Mouse (Mus musculus) small intestine, adult 10 weeks (tissue): ENCODE measurements around the gene Olfr1413. TPM values are rescaled to one million over a fixed set of nuclear protein-coding genes. Genes with fewer than 3 reads are reported as not detected.

Experiments used
- polyA plus RNA-seq: library from polyadenylated mRNA; stranded (reverse); fragments of 350-450 nt; fragmentation: Illumina TruSeq; extraction: RNeasy Lipid Tissue Mini Kit (QIAGEN cat#74804); gene quantifications from one replicate; pipeline ENCODE4 v1.2.3, GENCODE M21; 2014; ENCODE audit warnings: low replicate concordance

Gene Olfr1413
- not detected for polyA plus RNA-seq

DNA sequence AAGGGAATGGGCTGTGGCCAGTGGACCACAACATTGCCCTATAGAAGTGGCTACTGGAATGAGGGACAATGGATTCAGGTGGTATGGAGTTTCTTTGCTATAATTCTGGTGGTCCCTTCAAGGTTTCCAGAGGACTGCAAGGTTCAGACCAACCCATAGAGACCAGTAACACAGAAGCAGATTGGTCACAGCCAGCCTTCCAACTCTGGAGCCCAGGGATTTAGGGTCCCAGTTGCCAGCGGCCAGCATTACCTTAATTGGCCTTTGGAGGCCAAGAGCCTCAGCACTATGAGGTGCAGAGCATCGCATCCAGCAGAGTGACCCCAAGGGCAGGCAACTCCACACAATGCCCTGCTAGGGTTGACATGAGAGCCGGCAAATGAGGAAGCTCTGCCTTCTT is at the start of gene Olfr1413:
Olfr1413 (plus strand) TSS at position 301 of the 400 bp plus-strand sequence.

DNA sequence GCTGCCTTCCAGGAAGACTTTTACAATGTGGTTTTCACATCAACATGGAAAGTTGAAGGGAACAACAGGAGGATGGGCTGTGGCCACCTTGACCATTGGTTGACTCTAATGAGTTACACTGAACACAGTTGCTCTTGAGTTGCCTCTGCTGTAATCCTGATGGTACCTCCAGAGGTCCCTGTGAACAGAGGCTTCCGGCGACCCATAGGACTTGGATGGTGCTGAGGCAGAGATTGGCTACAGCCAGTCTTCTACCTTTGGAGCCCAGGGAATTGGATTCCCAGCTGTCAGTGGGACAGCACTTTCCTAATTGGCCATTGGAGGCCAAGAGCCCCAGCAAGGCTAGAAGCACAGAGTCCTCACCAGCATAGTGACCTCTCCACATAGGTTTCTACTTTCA is 14.4 kb downstream of the Olfr1413 start, which contains the start of gene Olfr1412:
Olfr1412 (plus strand) TSS at position 301 of the 400 bp plus-strand sequence.

DNA sequence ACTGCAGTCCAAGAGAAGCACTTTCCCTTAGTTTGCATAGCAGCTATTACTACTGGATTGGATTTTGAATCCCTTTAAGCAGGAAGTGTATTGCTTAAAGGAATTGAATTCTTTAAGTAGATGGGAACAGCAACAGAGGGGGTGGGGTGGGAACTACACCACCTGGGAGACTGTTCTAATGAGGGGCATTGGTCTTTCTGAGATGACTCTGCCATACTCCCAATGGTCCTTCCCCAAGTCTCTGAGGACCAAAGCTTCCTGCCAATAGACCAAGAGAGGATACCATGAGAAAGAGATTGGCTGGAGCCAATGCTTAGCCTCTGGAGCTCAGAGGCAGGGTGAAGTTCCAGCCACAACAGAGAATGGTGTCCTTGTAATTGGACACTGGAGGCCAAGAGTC is 23.0 kb downstream of the Olfr1413 start, which contains the start of gene Olfr1411:
Olfr1411 (plus strand) TSS at position 301 of the 400 bp plus-strand sequence.

DNA sequence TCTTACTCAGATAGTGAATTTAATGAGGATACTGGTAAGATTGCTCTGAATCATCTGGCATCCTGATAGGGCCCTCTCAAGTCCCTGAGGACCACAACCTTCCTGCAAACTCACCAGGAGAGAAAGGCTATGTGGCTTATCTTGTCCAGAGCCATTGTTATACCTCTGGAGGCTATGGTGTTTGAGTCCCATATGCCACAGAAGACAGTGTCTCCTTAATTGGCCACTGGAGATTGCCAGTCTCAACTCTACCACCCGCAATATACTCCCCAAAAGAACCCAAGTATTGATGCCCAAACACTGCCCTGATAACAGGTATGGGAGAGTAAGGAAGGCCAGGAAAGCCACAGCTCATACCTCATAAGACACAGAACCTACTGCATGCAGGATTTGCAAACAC is 34.4 kb downstream of the Olfr1413 start, which contains the start of gene Olfr1410:
Olfr1410 (plus strand) TSS at position 301 of the 400 bp plus-strand sequence.

DNA sequence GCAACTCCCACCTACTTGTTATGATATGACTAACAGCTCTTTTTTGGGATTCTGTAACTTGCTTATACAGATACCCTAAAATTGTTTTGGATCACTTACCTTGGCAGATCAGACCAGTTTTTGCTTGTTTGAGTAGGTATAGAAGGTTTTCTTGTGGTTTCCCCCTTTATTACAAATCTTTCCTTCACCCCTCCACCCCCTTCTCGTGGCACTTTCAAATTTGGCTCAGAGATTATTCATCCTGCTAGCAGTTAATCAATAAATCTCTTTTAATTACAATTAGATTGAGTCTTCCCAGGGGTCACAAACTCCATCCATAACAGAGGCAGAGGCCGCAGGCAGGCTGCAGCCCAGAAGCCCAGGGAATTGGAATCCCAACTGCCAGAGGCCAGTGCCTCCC is 46.4 kb downstream of the Olfr1413 start, which contains the start of gene Olfr12:
Olfr12 (plus strand) TSS at position 301 of the 400 bp plus-strand sequence.

Other genes starting within 250 kb of the Olfr1413 start
- 149 TPM for gene Ndufa10, start 97.5 kb upstream of the Olfr1413 start, polyA plus RNA-seq
- not detected for gene Olfr1416, start 86.2 kb upstream of the Olfr1413 start, polyA plus RNA-seq
- gene Olfr1415, start 75.2 kb upstream of the Olfr1413 start, polyA plus RNA-seq: not detected
- gene Olfr1414, start 52.7 kb upstream of the Olfr1413 start, polyA plus RNA-seq: not detected
- gene Olfr1412, start 14.5 kb downstream of the Olfr1413 start, polyA plus RNA-seq: not detected
- gene Olfr1411, start 23.1 kb downstream of the Olfr1413 start, polyA plus RNA-seq: not detected
- not detected for gene Olfr1410, start 34.5 kb downstream of the Olfr1413 start, polyA plus RNA-seq
- gene Olfr12, start 46.5 kb downstream of the Olfr1413 start, polyA plus RNA-seq: not detected
- gene Cops9, start 70.7 kb downstream of the Olfr1413 start, polyA plus RNA-seq: 35.3 TPM
- gene Otos, start 77.5 kb downstream of the Olfr1413 start, polyA plus RNA-seq: not detected